Mouse (Mus musculus) limb, embryonic 12.5 days (tissue): Measurements from ENCODE around the gene Tnks2. TPM values are rescaled to one million over a fixed set of nuclear protein-coding genes. Genes with fewer than 3 reads are reported as not detected.

Experiments used
- ATAC-seq: fragments of 200-750 bp; cut with Nextera tagmentation; 2 replicates; pipeline ENCODE4 v1.8.0; 2017; ENCODE audit warnings: low read depth, moderate TSS enrichment; ENCODE audit not compliant: insufficient number of reproducible peaks, insufficient read depth, low FRiP score, low TSS enrichment
- H3K27ac ChIP-seq: fragments of 300-500 bp; sonication (generic); 2 replicates; pipeline ENCODE4 v1.5.1; 2016; ENCODE audit warnings: mild to moderate bottlenecking, moderate library complexity
- H3K27me3 ChIP-seq: fragments of 300-500 bp; sonication (generic); 2 replicates; pipeline ENCODE4 v1.6.1; 2016; ENCODE audit warnings: mild to moderate bottlenecking, moderate library complexity
- H3K36me3 ChIP-seq: fragments of 300-500 bp; sonication (generic); 2 replicates; pipeline ENCODE4 v1.6.1; 2016; ENCODE audit warnings: mild to moderate bottlenecking, moderate library complexity
- H3K4me1 ChIP-seq: fragments of 300-500 bp; sonication (generic); replicated peaks from 2 replicates; pipeline ENCODE4 v1.6.1; 2016
- H3K4me2 ChIP-seq: fragments of 300-500 bp; sonication (generic); 2 replicates; pipeline ENCODE4 v1.6.1; 2016; ENCODE audit warnings: mild to moderate bottlenecking, moderate library complexity
- H3K4me3 ChIP-seq: fragments of 300-500 bp; sonication (generic); replicated peaks from 2 replicates; pipeline ENCODE4 v1.5.1; 2016; ENCODE audit warnings: mild to moderate bottlenecking
- H3K9ac ChIP-seq: fragments of 300-500 bp; sonication (generic); replicated peaks from 2 replicates; pipeline ENCODE4 v1.6.1; 2016; ENCODE audit warnings: mild to moderate bottlenecking, moderate library complexity
- H3K9me3 ChIP-seq: fragments of 300-500 bp; sonication (generic); 2 replicates; pipeline ENCODE4 v1.6.1; 2016; ENCODE audit warnings: mild to moderate bottlenecking, moderate library complexity
- WGBS: fragments of 180-500 bp; shearing (Covaris S2); methylation state at CpG from one replicate; pipeline ENCODE4 v1.1.7; 2016; 5-methylcytosine and 5-hydroxymethylcytosine counted together
- polyA plus RNA-seq: library from polyadenylated mRNA; unstranded; fragments of >200 nt; fragmentation: Nextera tagmentation; extraction: Ambion mirVana; gene quantifications from 2 replicates; pipeline ENCODE4 v1.2.1, GENCODE M21; 2016

Gene Tnks2
- polyA plus RNA-seq, 1 experiment from 2014 or later, result 77.0 TPM

GRCm38 (mm10) chr19:36828322-36828721, 5.7 kb upstream of the Tnks2 start:
- Histone ChIP-seq H3K4me3 (no peak overlapping the region), H3K4me1 (peaks cover 5% of the 10 kb centered on the region), H3K9ac (no peak overlapping the region), H3K27me3 (no peaks in the 10 kb centered on the region), H3K9me3 (no peaks in the 10 kb centered on the region), H3K27ac (no peak overlapping the region), H3K36me3 (no peaks in the 10 kb centered on the region), H3K4me2 (no peak overlapping the region)
- 60% methylated on average over 8 of the region's 8 CpGs for WGBS
- ATAC-seq, result no peak

- 5% methylated on average over 19 of the region's 19 CpGs for whole genome bisulfite sequencing
- peaks cover 1% of the 10 kb centered on the region; the same call in 1 of the 2 replicates for H3K36me3 ChIP-seq
- peak overlapping the region; percentile 78 for H3K4me2 ChIP-seq
- H3K27me3 ChIP-seq, result no peaks in the 10 kb centered on the region
- H3K9ac ChIP-seq, result peak overlapping the region; percentile 99
- H3K27ac ChIP-seq, result peak overlapping the region; percentile 99
- peak overlapping the region; percentile 98 for H3K4me3 ChIP-seq
- H3K9me3 ChIP-seq, result no peaks in the 10 kb centered on the region
- peaks cover 15% of the 10 kb centered on the region for H3K4me1 ChIP-seq
- ATAC-seq, result no peak
These were observed 863 bp upstream of the Tnks2 start for GRCm38 (mm10) chr19:36832951-36833787.

GRCm38 (mm10) chr19:36834532-36835431, 750 bp downstream of the Tnks2 start:
- Histone ChIP-seq H3K4me3 (peak overlapping the region; percentile 98), H3K27me3 (no peaks in the 10 kb centered on the region), H3K36me3 (peaks cover 17% of the 10 kb centered on the region), H3K4me1 (peaks cover 15% of the 10 kb centered on the region), H3K9ac (peak overlapping the region; percentile 99), H3K4me2 (peak overlapping the region; percentile 78), H3K27ac (peak overlapping the region; percentile 99), H3K9me3 (no peaks in the 10 kb centered on the region)
- under 1% methylated on average over 59 of the region's 62 CpGs for WGBS
- ATAC-seq, result peak; percentile 18; the same call in 1 of the 2 replicates

GRCm38 (mm10) chr19:36836035-36836434, 2.0 kb downstream of the Tnks2 start:
- H3K4me3 ChIP-seq, result peak overlapping the region; percentile 98
- H3K27ac ChIP-seq, result no peak overlapping the region
- peak overlapping the region; percentile 78 for H3K4me2 ChIP-seq
- H3K9ac ChIP-seq, result no peak overlapping the region
- peaks cover 15% of the 10 kb centered on the region for H3K4me1 ChIP-seq
- ATAC-seq, result no peak
- no peaks in the 10 kb centered on the region for H3K9me3 ChIP-seq
- 50% methylated on average over 4 of the region's 4 CpGs for WGBS
- H3K36me3 ChIP-seq, result peaks cover 29% of the 10 kb centered on the region
- H3K27me3 ChIP-seq, result no peaks in the 10 kb centered on the region

GRCm38 (mm10) chr19:36840301-36840700, 6.3 kb downstream of the Tnks2 start:
- Histone ChIP-seq H3K4me2 (no peak overlapping the region), H3K36me3 (peaks cover 53% of the 10 kb centered on the region), H3K9me3 (no peaks in the 10 kb centered on the region), H3K4me1 (peaks cover 10% of the 10 kb centered on the region), H3K27me3 (no peaks in the 10 kb centered on the region), H3K9ac (no peak overlapping the region), H3K4me3 (no peak overlapping the region), H3K27ac (no peak overlapping the region)
- no peak for ATAC-seq
- WGBS, result 93% methylated on average over 3 of the region's 3 CpGs

GRCm38 (mm10) chr19:36843866-36844265, 9.8 kb downstream of the Tnks2 start:
- Histone ChIP-seq H3K4me2 (no peak overlapping the region), H3K9me3 (no peaks in the 10 kb centered on the region), H3K4me3 (no peak overlapping the region), H3K4me1 (no peaks in the 10 kb centered on the region), H3K27me3 (no peaks in the 10 kb centered on the region), H3K36me3 (peaks cover 73% of the 10 kb centered on the region), H3K27ac (no peak overlapping the region), H3K9ac (no peak overlapping the region)
- 96% methylated on average over 11 of the region's 11 CpGs for WGBS
- no peak for ATAC-seq

GRCm38 (mm10) chr19:36845924-36846323, 11.9 kb downstream of the Tnks2 start:
- Histone ChIP-seq H3K9ac (no peak overlapping the region), H3K27me3 (no peaks in the 10 kb centered on the region), H3K9me3 (no peaks in the 10 kb centered on the region), H3K4me2 (no peak overlapping the region), H3K27ac (no peak overlapping the region), H3K36me3 (peaks cover 72% of the 10 kb centered on the region), H3K4me3 (no peak overlapping the region), H3K4me1 (no peaks in the 10 kb centered on the region)
- WGBS, result 91% methylated on average over 5 of the region's 5 CpGs
- ATAC-seq, result no peak

GRCm38 (mm10) chr19:36853831-36854230, 19.8 kb downstream of the Tnks2 start:
- H3K27me3 ChIP-seq, result no peaks in the 10 kb centered on the region
- no peaks in the 10 kb centered on the region for H3K4me1 ChIP-seq
- WGBS, result 98% methylated on average over 2 of the region's 2 CpGs
- no peak overlapping the region for H3K27ac ChIP-seq
- H3K4me2 ChIP-seq, result no peak overlapping the region
- H3K36me3 ChIP-seq, result peaks cover 92% of the 10 kb centered on the region
- H3K9ac ChIP-seq, result no peak overlapping the region
- H3K9me3 ChIP-seq, result no peaks in the 10 kb centered on the region
- H3K4me3 ChIP-seq, result no peak overlapping the region
- no peak for ATAC-seq

- Histone ChIP-seq H3K27me3 (no peaks in the 10 kb centered on the region), H3K4me2 (no peak overlapping the region), H3K27ac (no peak overlapping the region), H3K9ac (no peak overlapping the region), H3K36me3 (peaks cover 90% of the 10 kb centered on the region), H3K4me3 (no peak overlapping the region), H3K4me1 (no peaks in the 10 kb centered on the region), H3K9me3 (no peaks in the 10 kb centered on the region)
- 86% methylated on average over 9 of the region's 9 CpGs for WGBS
- ATAC-seq, result no peak
These were observed 23.8 kb downstream of the Tnks2 start for GRCm38 (mm10) chr19:36857851-36858250.

- Histone ChIP-seq H3K27ac (no peak overlapping the region), H3K4me1 (no peaks in the 10 kb centered on the region), H3K36me3 (peaks cover 87% of the 10 kb centered on the region), H3K4me3 (no peak overlapping the region), H3K9me3 (no peaks in the 10 kb centered on the region), H3K9ac (no peak overlapping the region), H3K4me2 (no peak overlapping the region), H3K27me3 (no peaks in the 10 kb centered on the region)
- ATAC-seq, result no peak
- WGBS, result 97% methylated on average over 5 of the region's 5 CpGs
These were observed 26.4 kb downstream of the Tnks2 start for GRCm38 (mm10) chr19:36860393-36860792.

- WGBS, result 91% methylated on average over 5 of the region's 5 CpGs
These were observed 31.9 kb downstream of the Tnks2 start for GRCm38 (mm10) chr19:36865905-36866304.

More at GRCm38 (mm10) chr19:36865905-36866304, 31.9 kb downstream of the Tnks2 start:
- no peak overlapping the region for H3K4me3 ChIP-seq
- no peak overlapping the region for H3K4me2 ChIP-seq
- no peaks in the 10 kb centered on the region for H3K27me3 ChIP-seq
- ATAC-seq, result no peak
- H3K9ac ChIP-seq, result no peak overlapping the region
- H3K27ac ChIP-seq, result no peak overlapping the region
- H3K9me3 ChIP-seq, result no peaks in the 10 kb centered on the region
- peaks cover 89% of the 10 kb centered on the region for H3K36me3 ChIP-seq
- H3K4me1 ChIP-seq, result no peaks in the 10 kb centered on the region
